Mouse (Mus musculus) kidney, adult 2 months (tissue): ENCODE measurements at regions not wholly inside any gene's neighbourhood (a gene's known extent, or its start where the extent isn't known, plus 50 kb on each side); places are given as distances from the start of the nearest gene placed in this dataset.

ENCODE experiments used
- CTCF ChIP-seq: fragments of 200-500 bp; conservative IDR thresholded peaks from 2 replicates; pipeline ENCODE4 v1.5.1; 2011; ENCODE audit warnings: low read depth, mild to moderate bottlenecking, control low read depth, low read length, moderate library complexity, mixed read lengths; ENCODE audit not compliant: insufficient read depth, insufficient read length
- POLR2A ChIP-seq: fragments of 200-500 bp; IDR thresholded peaks from one replicate; pipeline ENCODE4 v1.6.1; 2011; ENCODE audit warnings: low read depth, low read length, control low read depth

DNA sequence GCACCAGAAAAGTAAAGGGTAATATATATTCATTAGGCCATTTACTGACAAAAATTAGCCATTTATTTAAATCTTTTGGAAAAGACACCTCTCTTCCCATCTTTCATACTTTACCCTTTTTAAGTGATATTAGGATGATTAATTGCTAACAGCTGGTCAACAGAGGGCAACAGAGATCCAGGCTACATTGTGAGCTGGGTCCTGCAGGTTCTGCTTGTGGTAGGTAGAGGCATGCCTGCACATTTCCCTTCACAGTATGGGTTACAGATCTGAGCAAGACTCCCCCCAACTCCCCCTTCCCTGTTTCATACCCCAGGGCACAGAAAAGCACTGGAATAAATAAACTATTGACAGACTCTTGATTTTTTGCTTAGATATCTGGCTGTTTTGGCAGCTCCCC, 408.1 kb downstream of the Plod2 start:
- TF ChIP-seq CTCF (no peak; the same call in 1 of the 2 replicates), POLR2A (no peak)
